Mouse (Mus musculus) yolk sac, embryonic 10.5 days (tissue): Measurements from ENCODE around the gene Hist4h4.

Experiments
- DNase-seq: peaks from one replicate; pipeline ENCODE4 v3.0.0-alpha.2; 2017; ENCODE audit warnings: low spot score

Hist4h4 gene

DNA sequence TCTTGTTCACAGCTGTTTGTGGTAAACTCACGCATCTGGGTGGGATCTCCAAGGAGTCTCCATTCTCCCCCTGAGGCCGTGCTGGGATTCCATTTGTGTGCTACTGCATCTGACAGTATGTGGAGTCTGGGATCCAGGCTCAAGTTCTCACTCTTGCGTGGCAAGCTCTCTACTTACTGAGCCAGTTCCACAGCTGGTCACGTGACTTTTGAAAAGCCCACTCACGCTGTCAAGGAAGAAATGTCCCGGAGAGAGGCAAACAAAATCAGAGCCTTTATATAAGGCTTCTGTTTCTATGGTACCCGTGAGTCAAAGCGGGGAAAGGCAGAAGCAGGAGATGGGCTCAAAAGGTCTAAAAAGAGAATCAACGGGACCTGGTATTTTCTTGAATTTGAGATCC lies 21.5 kb downstream of the Hist4h4 start:
- no peak for DNase-seq

- DNase-seq, result no peak
Measured at GRCm38 (mm10) chr6:136782146-136782545, 22.1 kb downstream of the Hist4h4 start.

DNA sequence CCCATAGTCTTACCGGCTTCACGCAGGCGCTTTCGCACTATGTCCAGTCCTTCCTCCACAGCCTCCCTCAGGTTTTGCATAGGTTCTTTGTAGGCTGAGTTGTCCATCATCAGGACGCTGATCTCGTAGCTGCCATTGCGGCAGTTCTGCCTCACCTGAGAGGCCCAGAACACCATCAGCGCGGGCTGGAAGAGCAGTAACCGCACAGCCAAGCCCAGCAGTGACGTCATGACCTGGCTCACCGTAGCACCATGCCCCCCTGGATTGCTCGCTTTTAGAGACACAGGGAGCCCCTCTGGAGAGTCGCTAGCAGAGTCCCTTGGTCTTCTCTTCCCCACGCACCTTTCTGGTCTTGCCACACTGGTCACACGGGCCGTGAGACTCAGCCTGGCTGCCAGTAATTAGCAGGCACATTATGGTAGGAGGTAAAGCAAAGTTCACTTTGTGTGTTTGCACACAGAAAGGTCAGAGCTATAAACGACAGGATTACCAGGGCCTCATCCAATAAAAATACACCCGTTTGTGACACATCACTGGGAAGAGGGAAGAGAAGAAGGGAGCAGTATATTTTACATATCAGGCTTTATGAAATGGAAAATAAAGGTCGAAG lies 22.7 kb downstream of the Hist4h4 start, which contains the start of gene Gucy2c:
Gucy2c (minus strand) TSS at position 389 of the 610 bp plus-strand sequence.
- DNase-seq, result peak; percentile 34

DNA sequence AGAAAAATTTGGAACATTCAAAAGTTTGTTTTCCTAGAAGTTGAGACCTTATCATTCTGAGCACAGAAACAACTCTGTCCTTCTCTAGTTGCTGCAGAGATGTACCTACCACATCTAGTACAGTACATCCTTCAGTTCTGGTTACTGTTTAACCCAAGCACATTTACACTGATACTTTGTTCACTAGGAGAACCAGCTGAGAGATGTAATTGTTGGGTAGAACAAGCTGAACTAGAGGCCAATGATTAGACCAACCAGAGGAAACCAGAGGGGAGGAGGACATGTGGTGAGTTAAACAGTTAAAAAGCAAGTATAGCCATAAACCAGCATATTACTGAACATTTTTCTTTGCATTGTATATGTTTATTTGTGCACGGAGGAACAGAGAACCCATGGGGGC lies 27.8 kb downstream of the Hist4h4 start:
- DNase-seq, result no peak

- DNase-seq, result no peak
Measured at GRCm38 (mm10) chr6:136769859-136770258, 34.4 kb downstream of the Hist4h4 start.

DNA sequence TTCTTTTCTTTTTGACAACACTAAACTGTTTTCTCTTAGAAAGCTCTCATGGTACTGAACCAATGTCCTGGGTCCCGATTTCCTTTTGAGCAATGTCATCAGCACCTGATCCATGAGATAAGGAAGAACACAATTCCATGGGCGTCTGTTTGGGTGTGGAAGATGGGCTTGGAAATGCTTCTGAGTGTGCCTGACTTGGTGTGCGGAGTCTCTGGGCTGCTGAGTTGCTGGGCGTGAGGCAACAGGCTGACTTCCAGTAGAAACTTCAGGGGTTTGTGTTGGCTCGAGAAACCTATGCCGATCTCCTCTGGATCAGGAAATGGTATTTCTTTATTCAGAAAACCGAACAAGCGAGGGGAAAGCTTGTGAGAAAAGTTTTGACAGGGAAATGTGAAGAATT lies 35.1 kb downstream of the Hist4h4 start:
- no peak for DNase-seq

GRCm38 (mm10) chr6:136763912-136764311 lies 40.3 kb downstream of the Hist4h4 start:
- DNase-seq, result no peak
